ENCODE assay signal across 9 mouse cellular contexts in the genomic region with DNA sequence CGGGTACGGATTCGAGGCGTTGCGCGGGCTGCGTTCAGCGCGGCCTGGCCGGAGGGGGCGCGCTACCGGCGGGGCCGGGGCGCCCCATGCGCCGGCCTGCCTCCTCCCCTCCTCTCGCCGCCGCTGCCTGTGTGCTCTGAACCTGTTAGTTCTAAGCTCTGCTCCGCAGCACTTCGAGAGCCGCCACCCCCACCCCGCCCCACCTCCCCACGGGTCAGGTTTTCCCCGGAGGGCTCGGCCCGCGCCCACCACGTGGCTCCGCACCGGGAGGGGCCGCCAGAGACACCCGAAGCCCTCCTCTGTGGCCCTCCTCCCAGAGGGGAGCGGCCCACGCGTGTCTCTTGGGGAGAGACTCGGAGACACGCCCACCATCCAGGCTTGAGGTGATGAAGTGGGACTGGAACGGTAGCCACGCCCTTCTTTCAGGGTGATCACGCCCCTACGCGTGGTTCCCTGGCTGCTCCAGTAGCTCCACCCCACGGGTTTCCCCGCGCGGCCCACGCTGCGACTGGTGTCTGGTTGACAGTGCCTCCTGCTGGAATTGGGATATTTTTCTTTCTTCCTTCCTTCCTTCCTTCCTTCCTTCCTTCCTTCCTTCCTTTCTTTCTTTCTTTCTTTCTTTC. TPM values are rescaled to one million over a fixed set of nuclear protein-coding genes. Genes with fewer than 3 reads are reported as not detected.
A peak's percentile ranks its signal among the peaks of the same experiment; 100 is the strongest.
DNase-seq lines count a peak whose midpoint lies in the region; ATAC-seq and TF ChIP-seq lines count a peak whose summit lies in the region.
"Had no signal": no experiment of that assay in that cellular context is flagged by ENCODE, and none has a peak within 500 bp of the region (broad histone marks: within the 10 kb centered on the region; RNA-seq: fewer than 3 reads in every experiment).

Gene Kcnh4, minus strand, starts transcription at position 332 of the 623 bp plus-strand sequence.

- peak within 1 kb of the TSS; percentile 78 for H3K4me2 ChIP-seq in forebrain, embryonic 12.5 days
- peak within 1 kb of the TSS; percentile 47 for H3K4me2 ChIP-seq in intestine, embryonic 14.5 days (ENCODE audit: low read length)

- H3K27me3 ChIP-seq in E14TG2a.4 (ENCODE audit: insufficient read depth, low read length), result peaks cover 69% of the 10 kb centered on the region
- H3K27me3 ChIP-seq in forebrain, embryonic 12.5 days, result peaks cover 48% of the 10 kb centered on the region
- H3K27me3 ChIP-seq in intestine, embryonic 14.5 days (replicated peaks; ENCODE audit: control insufficient read depth, insufficient read depth, low read length), result peaks cover 40% of the 10 kb centered on the region
- peaks cover 88% of the 10 kb centered on the region for H3K27me3 ChIP-seq in megakaryocyte, embryonic 14.5 days (replicated peaks)

- no peak for TF ChIP-seq CTCF in E14TG2a.4 (conservative IDR thresholded peaks at IDR 0.05; ENCODE audit: low read length)

- intact Hi-C loops in left cerebral cortex, postnatal 14 days (cut with DNase I), result loop anchor here (2.0 to 10.0 kb wide), 2 partner anchors 45 to 195 kb away; no protein-coding TSS in a partner anchor

- ATAC-seq in forebrain, embryonic 12.5 days (ENCODE audit: low FRiP score), result peak; percentile 55
- ATAC-seq in intestine, embryonic 14.5 days (replicated peaks; ENCODE audit: low FRiP score, low TSS enrichment, low read depth), result no peak; the same call in 1 of the 2 replicates

- no peaks in the 10 kb centered on the region for H3K36me3 ChIP-seq in E14TG2a.4 (ENCODE audit: insufficient read depth, low read length)
- no peaks in the 10 kb centered on the region for H3K36me3 ChIP-seq in forebrain, embryonic 12.5 days (replicated peaks)
- H3K36me3 ChIP-seq in intestine, embryonic 14.5 days (ENCODE audit: control insufficient read depth, insufficient read depth, low read length), result no peaks in the 10 kb centered on the region
- H3K36me3 ChIP-seq in megakaryocyte, embryonic 14.5 days (replicated peaks; ENCODE audit: low read length), result no peaks in the 10 kb centered on the region

- WGBS in forebrain, embryonic 12.5 days, result under 1% methylated on average over 50 of the region's 51 CpGs
- 1% methylated on average over 50 of the region's 51 CpGs for WGBS in intestine, embryonic 14.5 days

- H3K27ac ChIP-seq in forebrain, embryonic 12.5 days, result peak within 1 kb of the TSS; percentile 56
- no peak within 1 kb of the TSS for H3K27ac ChIP-seq in intestine, embryonic 14.5 days (ENCODE audit: low read depth)

- no peaks in the 10 kb centered on the region for H3K9me3 ChIP-seq in E14TG2a.4 (ENCODE audit: low read length)
- H3K9me3 ChIP-seq in forebrain, embryonic 12.5 days, result no peaks in the 10 kb centered on the region
- H3K9me3 ChIP-seq in intestine, embryonic 14.5 days (ENCODE audit: control insufficient read depth, low read length), result no peaks in the 10 kb centered on the region
- H3K9me3 ChIP-seq in megakaryocyte, embryonic 14.5 days, result no peaks in the 10 kb centered on the region

- H3K4me1 ChIP-seq in E14TG2a.4 (replicated peaks; ENCODE audit: low read depth, low read length), result peaks cover 47% of the 10 kb centered on the region
- H3K4me1 ChIP-seq in forebrain, embryonic 12.5 days, result peaks cover 27% of the 10 kb centered on the region
- H3K4me1 ChIP-seq in intestine, embryonic 14.5 days (replicated peaks; ENCODE audit: control insufficient read depth, insufficient read depth, low read length), result peaks cover 10% of the 10 kb centered on the region
- H3K4me1 ChIP-seq in megakaryocyte, embryonic 14.5 days, result peaks cover 34% of the 10 kb centered on the region

- H3K9ac ChIP-seq in forebrain, embryonic 12.5 days, result peak within 1 kb of the TSS; percentile 63
- H3K9ac ChIP-seq in intestine, embryonic 14.5 days (ENCODE audit: low read length), result no peak within 1 kb of the TSS

- peak within 1 kb of the TSS; percentile 80 for H3K4me3 ChIP-seq in E14TG2a.4 (replicated peaks; ENCODE audit: low read length)
- H3K4me3 ChIP-seq in forebrain, embryonic 12.5 days (replicated peaks), result peak within 1 kb of the TSS; percentile 50
- H3K4me3 ChIP-seq in intestine, embryonic 14.5 days (ENCODE audit: low read depth, low read length), result peak within 1 kb of the TSS; percentile 27
- peak within 1 kb of the TSS; percentile 88 for H3K4me3 ChIP-seq in megakaryocyte, embryonic 14.5 days (replicated peaks)

- peak; percentile 52 for DNase-seq in adrenal gland, postnatal 25 days
- no peak for DNase-seq in intestine, embryonic 14.5 days (ENCODE audit: low spot score)
- peak; percentile 93 to 95 for DNase-seq in left cerebral cortex, postnatal 14 days (ENCODE audit: low spot score in 2 of 2)
- DNase-seq in right cerebral cortex, postnatal 36 days (ENCODE audit: low spot score in 2 of 2), result peak; percentile 92 to 96
- DNase-seq in urinary bladder, postnatal 4 days (ENCODE audit: low spot score in 2 of 2), result no peak

RNA-seq across cellular contexts. Expression of gene Kcnh4, which starts in this region (rescaled TPM):
- total RNA-seq in adrenal gland, postnatal 25 days (2021), result 0.21 TPM in 1 of 2 replicates, not detected in the other
- 4.4 and 4.7 TPM in 2 replicates for polyA plus RNA-seq in forebrain, embryonic 12.5 days (2016; fragmentation: Nextera tagmentation; extraction: Ambion mirVana)
- polyA plus RNA-seq in intestine, embryonic 14.5 days (2014; fragmentation: Nextera tagmentation; extraction: Ambion mirVana), result 0.27 and 0.41 TPM in 2 replicates
- 10 to 100 TPM; 10.1 to 13.7 TPM for total RNA-seq in left cerebral cortex, postnatal 14 days (2021)
- polyA plus RNA-seq in megakaryocyte, embryonic 14.5 days (2012; ENCODE audit: insufficient read depth, low replicate concordance), result 0.43 TPM in 1 of 2 replicates, not detected in the other
- total RNA-seq: heart, postnatal 10 days had no signal

Comparison
In these comparisons a context has a peak if more than half of its experiments do, and no peak if none do; other contexts are left out.
1. Peak in DNase-seq in adrenal gland, postnatal 25 days; RNA of the gene not detected or under 1 TPM.
2. H3K4me3 ChIP-seq: peak in every context shown above with its lines; median percentile 88 in megakaryocyte, embryonic 14.5 days; 80 in E14TG2a.4; 50 in forebrain, embryonic 12.5 days; 27 in intestine, embryonic 14.5 days.
3. DNase-seq: peak in left cerebral cortex, postnatal 14 days (2 of 2) and right cerebral cortex, postnatal 36 days (2 of 2); none in intestine, embryonic 14.5 days (single experiment) and urinary bladder, postnatal 4 days (0 of 2).